ENCODE assay signal across 27 mouse cellular contexts in the genomic region with DNA sequence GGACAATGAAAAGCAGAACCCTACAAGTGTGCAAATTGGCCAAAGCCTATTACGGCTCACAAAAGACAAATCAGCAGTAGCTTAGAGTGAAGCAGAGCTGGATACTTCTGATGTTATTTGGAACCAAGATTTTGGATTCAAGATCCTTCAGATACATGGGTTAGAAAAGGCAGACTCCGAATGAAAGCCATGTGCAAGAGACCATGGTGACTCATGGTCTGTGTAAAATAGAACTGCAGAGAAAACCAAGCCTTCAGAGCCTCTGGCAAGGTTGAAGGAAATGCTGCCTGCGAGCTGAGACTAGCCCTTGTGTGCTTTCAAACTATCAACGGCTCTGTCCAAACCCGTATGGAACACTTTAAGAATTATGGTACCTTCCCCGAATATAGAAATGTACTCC.
"Had no signal": no experiment of that assay in that cellular context is flagged by ENCODE, and none has a peak within 500 bp of the region (broad histone marks: within the 10 kb centered on the region; RNA-seq: fewer than 3 reads in every experiment).

No protein-coding gene starts in this region.

- H3K36me3 ChIP-seq: heart, embryonic 13.5 days; heart, embryonic 15.5 days; hindbrain, embryonic 13.5 days; hindbrain, embryonic 15.5 days; kidney, embryonic 15.5 days; limb, embryonic 12.5 days; limb, embryonic 15.5 days; liver, embryonic 12.5 days had no signal

- H3K4me2 ChIP-seq: heart, embryonic 11.5 days; heart, embryonic 13.5 days; heart, embryonic 15.5 days; hindbrain, embryonic 13.5 days; hindbrain, embryonic 15.5 days; kidney, embryonic 15.5 days; limb, embryonic 12.5 days; limb, embryonic 15.5 days; liver, embryonic 12.5 days had no signal

- H3K27ac ChIP-seq: gastrocnemius, adult 2 months; heart, adult 2 months; heart, embryonic 13.5 days; heart, embryonic 15.5 days; hindbrain, embryonic 13.5 days; hindbrain, embryonic 15.5 days; hindbrain, postnatal 0 days; kidney, embryonic 15.5 days; kidney, postnatal 0 days; limb, embryonic 12.5 days; limb, embryonic 15.5 days; liver, embryonic 12.5 days; liver, embryonic 14.5 days had no signal

- H3K27me3 ChIP-seq: heart, embryonic 13.5 days; heart, embryonic 15.5 days; hindbrain, embryonic 13.5 days; hindbrain, embryonic 15.5 days; kidney, embryonic 15.5 days; limb, embryonic 12.5 days; limb, embryonic 15.5 days; liver, embryonic 12.5 days had no signal

- H3K9ac ChIP-seq: heart, embryonic 13.5 days; heart, embryonic 15.5 days; hindbrain, embryonic 13.5 days; hindbrain, embryonic 15.5 days; kidney, embryonic 15.5 days; limb, embryonic 12.5 days; limb, embryonic 15.5 days; liver, embryonic 12.5 days; liver, embryonic 14.5 days had no signal

- ATAC-seq: hindbrain, postnatal 0 days; intestine, embryonic 16.5 days; liver, embryonic 12.5 days had no signal

- H3K4me3 ChIP-seq: gastrocnemius, adult 2 months; heart, adult 2 months; heart, embryonic 13.5 days; heart, embryonic 15.5 days; hindbrain, embryonic 13.5 days; hindbrain, embryonic 15.5 days; kidney, embryonic 15.5 days; limb, embryonic 12.5 days; limb, embryonic 15.5 days; liver, embryonic 12.5 days had no signal

- DNase-seq: gastrocnemius, adult 2 months; gastrocnemius, postnatal 10 days; gastrocnemius, postnatal 25 days; heart, adult 2 months; heart, postnatal 14 days; heart, postnatal 36 days; kidney, adult 11 months; kidney, adult 2 months; kidney, adult 9 months; kidney, postnatal 14 days; kidney, postnatal 36 days; layer of hippocampus, adult 9-11 months; layer of hippocampus, postnatal 36 days; left cerebral cortex, postnatal 4 days had no signal

- H3K4me1 ChIP-seq: hindbrain, embryonic 15.5 days; liver, embryonic 12.5 days had no signal

- H3K9me3 ChIP-seq: heart, embryonic 13.5 days; heart, embryonic 15.5 days; hindbrain, embryonic 13.5 days; hindbrain, embryonic 15.5 days; kidney, embryonic 15.5 days; limb, embryonic 12.5 days; limb, embryonic 15.5 days; liver, embryonic 12.5 days had no signal
